Mouse (Mus musculus) T-helper 1 cell (primary cell): ENCODE data around the gene 4930558K02Rik.

Experiments
- in situ Hi-C: fragments of 300-600 bp; cut with MboI, MseI; formaldehyde crosslinking; loops from one replicate; pipeline ENCODE4 v1.15.1; 2025; ENCODE audit warnings: high pct_unique_total_duplicates

4930558K02Rik gene

GRCm38 (mm10) chr1:161907111-161907510, 72.3 kb downstream of the 4930558K02Rik start:
- in situ Hi-C loops: no loop called here

GRCm38 (mm10) chr1:161902692-161903452, 76.6 kb downstream of the 4930558K02Rik start:
- in situ Hi-C loops: no loop called here

- in situ Hi-C loops: no loop called here
Observed at GRCm38 (mm10) chr1:161900129-161900528, 79.3 kb downstream of the 4930558K02Rik start.

DNA sequence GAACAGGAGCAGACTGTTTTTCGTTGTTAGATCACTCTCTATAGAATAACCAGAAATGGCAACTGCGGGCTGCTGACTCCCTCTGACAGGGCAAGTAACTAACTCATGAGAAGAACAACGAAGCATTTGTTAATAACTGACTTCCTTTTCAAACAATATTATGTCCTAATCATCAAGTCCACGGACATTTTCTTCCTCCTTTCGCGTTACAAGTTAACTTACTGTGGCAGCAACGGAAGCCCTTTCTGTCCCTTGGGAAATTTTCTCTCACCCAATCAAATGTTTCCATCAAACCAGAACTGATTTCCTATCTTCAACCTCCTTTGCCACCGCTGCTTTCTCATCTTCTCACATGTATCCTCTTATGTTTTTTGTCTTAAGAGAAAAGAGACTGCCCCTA, 82.2 kb downstream of the 4930558K02Rik start:
- in situ Hi-C loops: loop anchor here (10.0 kb wide), 2 partner anchors 58 to 418 kb away; no protein-coding TSS in a partner anchor

- in situ Hi-C loops: loop anchor here (10.0 kb wide), 2 partner anchors 59 to 419 kb away; no protein-coding TSS in a partner anchor
Observed at GRCm38 (mm10) chr1:161896130-161896529, 83.3 kb downstream of the 4930558K02Rik start.

- in situ Hi-C loops: loop anchor here (10.0 kb wide), 2 partner anchors 60 to 420 kb away; no protein-coding TSS in a partner anchor
Observed at GRCm38 (mm10) chr1:161895014-161895413, 84.4 kb downstream of the 4930558K02Rik start.

- in situ Hi-C loops: loop anchor here (10.0 kb wide), 2 partner anchors 60 to 420 kb away; no protein-coding TSS in a partner anchor
Observed at GRCm38 (mm10) chr1:161894553-161894952, 84.9 kb downstream of the 4930558K02Rik start.

- in situ Hi-C loops: loop anchor here (10.0 kb wide), 2 partner anchors 61 to 421 kb away; no protein-coding TSS in a partner anchor
Observed at GRCm38 (mm10) chr1:161894126-161894525, 85.3 kb downstream of the 4930558K02Rik start.
